Mouse (Mus musculus) hindbrain, embryonic 11.5 days (tissue): ENCODE results near the gene Ccdc162. TPM values are rescaled to one million over a fixed set of nuclear protein-coding genes. Genes with fewer than 3 reads are reported as not detected.

Experiments
- ATAC-seq: fragments of 200-750 bp; cut with Nextera tagmentation; 2 replicates; pipeline ENCODE4 v1.8.0; 2017; ENCODE audit warnings: mild to moderate bottlenecking, moderate TSS enrichment, moderate library complexity; ENCODE audit not compliant: low FRiP score
- DNase-seq: peaks from one replicate; pipeline ENCODE4 v3.0.0-alpha.2; 2015; ENCODE audit warnings: low spot score
- H3K27ac ChIP-seq: fragments of 300-500 bp; sonication (generic); 2 replicates; pipeline ENCODE4 v1.5.1; 2014; ENCODE audit warnings: mild to moderate bottlenecking, low read depth, low read length
- H3K27me3 ChIP-seq: fragments of 300-500 bp; sonication (generic); 2 replicates; pipeline ENCODE4 v1.6.1; 2014; ENCODE audit warnings: mild to moderate bottlenecking, low read length, moderate library complexity, mixed read lengths; ENCODE audit not compliant: control insufficient read depth, insufficient read depth
- H3K36me3 ChIP-seq: fragments of 300-500 bp; sonication (generic); 2 replicates; pipeline ENCODE4 v1.6.1; 2014; ENCODE audit warnings: mild to moderate bottlenecking, low read length, moderate library complexity, mixed read lengths; ENCODE audit not compliant: control insufficient read depth, insufficient read depth
- H3K4me1 ChIP-seq: fragments of 300-500 bp; sonication (generic); replicated peaks from 2 replicates; pipeline ENCODE4 v1.6.1; 2014; ENCODE audit warnings: low read length, mixed read lengths; ENCODE audit not compliant: control insufficient read depth, insufficient read depth
- H3K4me2 ChIP-seq: fragments of 300-500 bp; sonication (generic); replicated peaks from 2 replicates; pipeline ENCODE4 v1.6.1; 2014; ENCODE audit warnings: mild to moderate bottlenecking, low read depth, low read length
- H3K4me3 ChIP-seq: fragments of 300-500 bp; sonication (generic); 2 replicates; pipeline ENCODE4 v1.5.1; 2014; ENCODE audit warnings: low read depth, low read length
- H3K9ac ChIP-seq: fragments of 300-500 bp; sonication (generic); 2 replicates; pipeline ENCODE4 v1.6.1; 2014; ENCODE audit warnings: low read depth, low read length
- H3K9me3 ChIP-seq: fragments of 300-500 bp; sonication (generic); 2 replicates; pipeline ENCODE4 v1.6.1; 2016; ENCODE audit warnings: low read length; ENCODE audit not compliant: control insufficient read depth
- WGBS: fragments of 180-500 bp; shearing (Covaris S2); extraction: QIAGEN DNeasy Blood & Tissue Kit; methylation state at CpG from one replicate; pipeline ENCODE4 v1.1.7; 2014; 5-methylcytosine and 5-hydroxymethylcytosine counted together
- polyA plus RNA-seq: library from polyadenylated mRNA; unstranded; fragments of >200 nt; fragmentation: Nextera tagmentation; extraction: Ambion mirVana; gene quantifications from 2 replicates; pipeline ENCODE4 v1.2.1, GENCODE M21; 2014

The Ccdc162 gene
- polyA plus RNA-seq, 1 experiment from 2014 or later, result 0.74 TPM

- ATAC-seq (no peak), DNase-seq (no peak)
- H3K36me3 ChIP-seq, result no peaks in the 10 kb centered on the region
- H3K9ac ChIP-seq, result no peak overlapping the region
- no peak overlapping the region for H3K4me2 ChIP-seq
- H3K4me1 ChIP-seq, result no peaks in the 10 kb centered on the region
- 90% methylated on average over 1 of the region's 1 CpGs for WGBS
- H3K4me3 ChIP-seq, result no peak overlapping the region
- H3K27ac ChIP-seq, result no peak overlapping the region
- no peaks in the 10 kb centered on the region for H3K27me3 ChIP-seq
- no peaks in the 10 kb centered on the region for H3K9me3 ChIP-seq
Observed at GRCm38 (mm10) chr10:41602667-41603066, 113.8 kb downstream of the Ccdc162 start.

- H3K4me1 ChIP-seq, result no peaks in the 10 kb centered on the region
- H3K9me3 ChIP-seq, result no peaks in the 10 kb centered on the region
- 88% methylated on average over 7 of the region's 7 CpGs for WGBS
- no peak overlapping the region for H3K9ac ChIP-seq
- ATAC-seq, result no peak
- no peak overlapping the region for H3K27ac ChIP-seq
- no peak overlapping the region for H3K4me2 ChIP-seq
- no peaks in the 10 kb centered on the region for H3K36me3 ChIP-seq
- DNase-seq, result no peak
- no peak overlapping the region for H3K4me3 ChIP-seq
- H3K27me3 ChIP-seq, result no peaks in the 10 kb centered on the region
Observed at GRCm38 (mm10) chr10:41601898-41602545, 114.4 kb downstream of the Ccdc162 start.

- Histone ChIP-seq H3K36me3 (no peaks in the 10 kb centered on the region), H3K9ac (no peak overlapping the region), H3K4me2 (no peak overlapping the region), H3K27ac (no peak overlapping the region), H3K27me3 (no peaks in the 10 kb centered on the region), H3K4me1 (no peaks in the 10 kb centered on the region), H3K9me3 (no peaks in the 10 kb centered on the region), H3K4me3 (no peak overlapping the region)
- 89% methylated on average over 4 of the region's 4 CpGs for WGBS
- no peak for ATAC-seq
- no peak for DNase-seq
Observed at GRCm38 (mm10) chr10:41601302-41601701, 115.1 kb downstream of the Ccdc162 start.

GRCm38 (mm10) chr10:41599051-41599450 is 117.4 kb downstream of the Ccdc162 start:
- H3K9me3 ChIP-seq, result no peaks in the 10 kb centered on the region
- H3K4me3 ChIP-seq, result no peak overlapping the region
- no peaks in the 10 kb centered on the region for H3K27me3 ChIP-seq
- H3K36me3 ChIP-seq, result no peaks in the 10 kb centered on the region
- WGBS, result 82% methylated on average over 9 of the region's 9 CpGs
- no peak overlapping the region for H3K4me2 ChIP-seq
- no peak for ATAC-seq
- no peaks in the 10 kb centered on the region for H3K4me1 ChIP-seq
- no peak for DNase-seq
- no peak overlapping the region for H3K27ac ChIP-seq
- H3K9ac ChIP-seq, result no peak overlapping the region

- H3K36me3 ChIP-seq, result no peaks in the 10 kb centered on the region
- no peak for DNase-seq
- H3K27me3 ChIP-seq, result no peaks in the 10 kb centered on the region
- WGBS, result 62% methylated on average over 9 of the region's 9 CpGs
- no peak for ATAC-seq
- no peak overlapping the region for H3K9ac ChIP-seq
- no peaks in the 10 kb centered on the region for H3K9me3 ChIP-seq
- no peak overlapping the region for H3K4me3 ChIP-seq
- no peak overlapping the region for H3K27ac ChIP-seq
- no peak overlapping the region for H3K4me2 ChIP-seq
- H3K4me1 ChIP-seq, result no peaks in the 10 kb centered on the region
Observed at GRCm38 (mm10) chr10:41598221-41598620, 118.2 kb downstream of the Ccdc162 start.

GRCm38 (mm10) chr10:41595550-41595949 is 120.9 kb downstream of the Ccdc162 start:
- no peak overlapping the region for H3K27ac ChIP-seq
- H3K4me2 ChIP-seq, result no peak overlapping the region
- WGBS, result 95% methylated on average over 3 of the region's 3 CpGs
- no peaks in the 10 kb centered on the region for H3K4me1 ChIP-seq
- H3K36me3 ChIP-seq, result no peaks in the 10 kb centered on the region
- H3K4me3 ChIP-seq, result no peak overlapping the region
- no peaks in the 10 kb centered on the region for H3K9me3 ChIP-seq
- DNase-seq (no peak), ATAC-seq (no peak)
- no peaks in the 10 kb centered on the region for H3K27me3 ChIP-seq
- no peak overlapping the region for H3K9ac ChIP-seq

- Histone ChIP-seq H3K27me3 (no peaks in the 10 kb centered on the region), H3K9ac (no peak overlapping the region), H3K27ac (no peak overlapping the region), H3K4me1 (no peaks in the 10 kb centered on the region), H3K4me3 (no peak overlapping the region), H3K4me2 (no peak overlapping the region), H3K36me3 (no peaks in the 10 kb centered on the region), H3K9me3 (no peaks in the 10 kb centered on the region)
- 82% methylated on average over 2 of the region's 2 CpGs for WGBS
- DNase-seq (no peak), ATAC-seq (no peak)
Observed at GRCm38 (mm10) chr10:41594957-41595356, 121.5 kb downstream of the Ccdc162 start.

- no peaks in the 10 kb centered on the region for H3K9me3 ChIP-seq
- ATAC-seq (no peak), DNase-seq (no peak)
- no peaks in the 10 kb centered on the region for H3K4me1 ChIP-seq
- whole genome bisulfite sequencing, result 93% methylated on average over 8 of the region's 8 CpGs
- H3K27ac ChIP-seq, result no peak overlapping the region
- H3K9ac ChIP-seq, result no peak overlapping the region
- H3K27me3 ChIP-seq, result no peaks in the 10 kb centered on the region
- no peak overlapping the region for H3K4me2 ChIP-seq
- no peak overlapping the region for H3K4me3 ChIP-seq
- no peaks in the 10 kb centered on the region for H3K36me3 ChIP-seq
Observed at GRCm38 (mm10) chr10:41594433-41594832, 122.0 kb downstream of the Ccdc162 start.

- H3K4me2 ChIP-seq, result no peak overlapping the region
- WGBS, result 89% methylated on average over 2 of the region's 2 CpGs
- no peak overlapping the region for H3K9ac ChIP-seq
- no peaks in the 10 kb centered on the region for H3K36me3 ChIP-seq
- no peak overlapping the region for H3K4me3 ChIP-seq
- H3K27ac ChIP-seq, result no peak overlapping the region
- ATAC-seq, result no peak
- no peaks in the 10 kb centered on the region for H3K4me1 ChIP-seq
- no peaks in the 10 kb centered on the region for H3K9me3 ChIP-seq
- DNase-seq, result no peak
- H3K27me3 ChIP-seq, result no peaks in the 10 kb centered on the region
Observed at GRCm38 (mm10) chr10:41588616-41589015, 127.8 kb downstream of the Ccdc162 start.
